Mouse (Mus musculus) stomach, embryonic 14.5 days (tissue): Measurements from ENCODE around the gene Haghl. TPM values are rescaled to one million over a fixed set of nuclear protein-coding genes. Genes with fewer than 3 reads are reported as not detected.

Experiments used
- ATAC-seq: fragments of 200-750 bp; cut with Nextera tagmentation; 2 replicates; pipeline ENCODE4 v1.8.0; 2017; ENCODE audit warnings: low read depth, moderate TSS enrichment; ENCODE audit not compliant: insufficient number of reproducible peaks, insufficient read depth, low FRiP score
- H3K27ac ChIP-seq: fragments of 300-500 bp; sonication (generic); 2 replicates; pipeline ENCODE4 v1.5.1; 2014; ENCODE audit warnings: mild to moderate bottlenecking, low read length, moderate library complexity, mixed read lengths
- H3K27me3 ChIP-seq: fragments of 300-500 bp; sonication (generic); 2 replicates; pipeline ENCODE4 v1.6.1; 2014; ENCODE audit warnings: low read length, control low read depth, mixed read lengths; ENCODE audit not compliant: control insufficient read depth, insufficient read depth
- H3K36me3 ChIP-seq: fragments of 300-500 bp; sonication (generic); 2 replicates; pipeline ENCODE4 v1.6.1; 2014; ENCODE audit warnings: mild to moderate bottlenecking, control low read depth, low read length, moderate library complexity, mixed read lengths; ENCODE audit not compliant: control insufficient read depth, insufficient read depth
- H3K4me1 ChIP-seq: fragments of 300-500 bp; sonication (generic); 2 replicates; pipeline ENCODE4 v1.6.1; 2014; ENCODE audit warnings: low read length, control low read depth, mixed read lengths; ENCODE audit not compliant: control insufficient read depth, insufficient read depth
- H3K4me2 ChIP-seq: fragments of 300-500 bp; sonication (generic); replicated peaks from 2 replicates; pipeline ENCODE4 v1.6.1; 2014; ENCODE audit warnings: low read depth, low read length, control low read depth
- H3K4me3 ChIP-seq: fragments of 300-500 bp; sonication (generic); 2 replicates; pipeline ENCODE4 v1.5.1; 2014; ENCODE audit warnings: low read depth, low read length, control low read depth
- H3K9ac ChIP-seq: fragments of 300-500 bp; sonication (generic); replicated peaks from 2 replicates; pipeline ENCODE4 v1.6.1; 2014; ENCODE audit warnings: low read depth, mild to moderate bottlenecking, control low read depth, low read length, moderate library complexity, mixed read lengths
- H3K9me3 ChIP-seq: fragments of 300-500 bp; sonication (generic); 2 replicates; pipeline ENCODE4 v1.6.1; 2016; ENCODE audit warnings: low read depth, low read length, control low read depth; ENCODE audit not compliant: control insufficient read depth
- WGBS: fragments of 180-500 bp; shearing (Covaris S2); extraction: QIAGEN DNeasy Blood & Tissue Kit; methylation state at CpG from one replicate; pipeline ENCODE4 v1.1.7; 2014; 5-methylcytosine and 5-hydroxymethylcytosine counted together
- polyA plus RNA-seq: library from polyadenylated mRNA; unstranded; fragments of >200 nt; fragmentation: Nextera tagmentation; extraction: Ambion mirVana; gene quantifications from 2 replicates; pipeline ENCODE4 v1.2.1, GENCODE M21; 2014

Gene Haghl
- polyA plus RNA-seq, 1 experiment from 2014 or later = 76.9 TPM

DNA sequence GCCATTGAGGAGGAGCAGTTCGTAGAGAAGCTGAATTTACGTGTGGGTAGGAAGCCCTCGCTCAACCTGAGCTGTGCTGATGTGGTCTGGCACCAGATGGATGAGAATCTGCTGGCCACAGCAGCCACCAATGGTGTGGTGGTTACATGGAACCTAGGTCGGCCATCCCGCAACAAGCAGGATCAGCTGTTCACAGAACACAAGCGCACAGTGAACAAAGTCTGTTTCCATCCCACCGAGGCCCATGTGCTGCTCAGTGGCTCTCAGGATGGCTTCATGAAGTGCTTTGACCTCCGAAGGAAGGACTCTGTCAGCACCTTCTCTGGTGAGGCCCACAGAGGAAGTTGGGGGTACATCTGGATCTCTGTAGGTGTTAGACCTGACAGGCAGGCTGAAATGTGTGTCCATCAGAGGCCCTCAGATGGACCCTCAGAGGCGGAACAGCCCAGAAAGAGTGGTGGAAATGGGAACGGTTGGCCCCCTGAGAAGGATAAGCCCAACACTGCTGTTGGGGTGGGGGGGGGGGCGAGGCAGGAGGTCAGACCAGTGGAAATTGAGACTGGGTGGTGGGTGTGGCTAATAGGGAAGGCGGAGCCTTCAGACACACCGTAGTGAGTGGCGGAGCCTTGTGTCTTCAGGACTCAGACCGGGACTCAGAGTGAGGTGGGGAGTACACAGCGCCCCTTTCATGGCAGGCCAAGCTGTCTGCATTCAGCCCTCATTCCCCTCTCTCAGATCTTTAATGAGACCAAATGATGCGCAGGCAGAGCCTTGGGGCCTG, 39.1 kb upstream of the Haghl start:
- peaks cover 16% of the 10 kb centered on the region for H3K36me3 ChIP-seq
- H3K27ac ChIP-seq = no peak overlapping the region
- WGBS = 69% methylated on average over 17 of the region's 17 CpGs
- peak overlapping the region; percentile 61 for H3K4me3 ChIP-seq
- H3K4me1 ChIP-seq = peaks cover 19% of the 10 kb centered on the region
- H3K9ac ChIP-seq = peak overlapping the region; percentile 63; the same call in 1 of the 2 replicates
- ATAC-seq = no peak
- peak overlapping the region; percentile 87 for H3K4me2 ChIP-seq
- no peaks in the 10 kb centered on the region for H3K9me3 ChIP-seq
- H3K27me3 ChIP-seq = peaks cover 9% of the 10 kb centered on the region

DNA sequence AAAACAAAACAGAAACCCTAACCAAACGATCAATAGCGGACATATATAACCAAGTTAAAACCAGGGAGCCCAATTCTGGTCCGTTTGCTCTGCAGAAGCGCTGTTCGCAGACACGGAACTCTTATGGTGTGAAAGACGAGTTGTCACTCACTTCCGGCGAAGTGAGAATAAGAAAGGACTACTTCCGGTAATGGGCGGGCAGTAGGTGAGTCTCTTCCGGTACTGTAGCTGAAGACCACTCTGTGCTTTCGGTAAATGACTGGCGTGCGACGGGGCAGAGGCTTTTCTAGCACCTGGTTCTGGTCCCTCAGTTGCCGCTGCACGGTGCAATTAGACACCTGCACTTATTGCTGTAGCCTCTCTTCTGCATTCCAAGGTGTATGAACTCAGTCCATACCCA, 38.0 kb upstream of the Haghl start, which contains the start of gene Wdr24:
Gene Wdr24 (plus strand): TSS at position 176 of the 400 bp plus-strand sequence.
- Histone ChIP-seq H3K36me3 (peaks cover 16% of the 10 kb centered on the region; the same call in 1 of the 2 replicates), H3K9ac (peak within 1 kb of the TSS; percentile 63), H3K9me3 (no peaks in the 10 kb centered on the region), H3K4me2 (peak within 1 kb of the TSS; percentile 87), H3K4me1 (peaks cover 16% of the 10 kb centered on the region), H3K4me3 (peak within 1 kb of the TSS; percentile 61), H3K27me3 (peaks cover 20% of the 10 kb centered on the region), H3K27ac (no peak within 1 kb of the TSS)
- WGBS = under 1% methylated on average over 18 of the region's 18 CpGs
- peak; percentile 77; the same call in 1 of the 2 replicates for ATAC-seq

DNA sequence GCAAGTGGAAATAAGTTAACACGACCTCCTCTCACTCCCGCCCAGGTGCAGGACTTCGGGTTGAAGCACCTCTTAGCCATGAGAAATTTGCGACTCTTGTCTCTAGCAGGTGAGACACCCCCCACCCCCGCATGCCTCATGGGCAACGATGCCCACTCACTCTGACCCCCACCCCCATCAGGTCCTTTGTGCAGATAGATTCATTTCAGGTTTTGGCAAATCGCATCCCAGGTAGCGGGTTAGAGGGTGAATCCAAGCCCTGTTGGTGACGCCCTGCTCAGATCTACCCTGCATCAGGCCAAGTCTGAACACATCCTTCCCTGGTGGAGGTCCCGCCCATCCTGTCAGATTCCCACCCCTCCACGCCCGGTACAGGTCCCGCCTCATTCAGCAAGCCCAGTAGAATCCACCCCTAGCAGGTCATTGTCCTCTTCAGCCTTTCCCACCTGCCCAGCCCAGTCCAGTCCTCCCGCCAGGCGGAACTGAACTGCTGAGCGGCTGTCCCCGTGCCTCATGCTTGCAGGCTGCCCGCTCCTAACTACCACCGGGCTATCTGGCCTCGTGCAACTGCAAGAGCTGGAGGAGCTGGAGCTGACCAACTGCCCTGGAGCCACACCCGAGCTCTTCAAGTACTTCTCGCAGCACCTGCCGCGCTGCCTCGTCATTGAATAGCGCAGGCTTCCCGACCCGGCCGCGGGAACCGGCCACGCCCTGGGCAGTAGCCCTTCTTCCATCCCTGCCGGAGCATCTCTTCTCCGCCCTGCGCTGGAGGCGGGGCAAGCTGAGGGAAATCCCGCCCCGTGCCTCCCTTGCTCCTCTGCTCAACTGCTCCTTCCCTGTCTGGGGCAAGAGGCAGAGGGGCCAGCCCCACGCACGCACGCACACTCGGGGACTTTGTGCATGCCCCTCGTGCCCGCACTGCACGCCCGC, 33.6 kb upstream of the Haghl start:
- Histone ChIP-seq H3K4me1 (peaks cover 5% of the 10 kb centered on the region), H3K9ac (no peak overlapping the region), H3K27ac (no peak overlapping the region), H3K36me3 (no peaks in the 10 kb centered on the region), H3K9me3 (no peaks in the 10 kb centered on the region), H3K4me3 (no peak overlapping the region; the same call in 1 of the 2 replicates), H3K27me3 (peaks cover 24% of the 10 kb centered on the region), H3K4me2 (peak overlapping the region; percentile 20; the same call in 1 of the 2 replicates)
- 6% methylated on average over 46 of the region's 46 CpGs for WGBS
- ATAC-seq = peak; percentile 20; the same call in 1 of the 2 replicates

DNA sequence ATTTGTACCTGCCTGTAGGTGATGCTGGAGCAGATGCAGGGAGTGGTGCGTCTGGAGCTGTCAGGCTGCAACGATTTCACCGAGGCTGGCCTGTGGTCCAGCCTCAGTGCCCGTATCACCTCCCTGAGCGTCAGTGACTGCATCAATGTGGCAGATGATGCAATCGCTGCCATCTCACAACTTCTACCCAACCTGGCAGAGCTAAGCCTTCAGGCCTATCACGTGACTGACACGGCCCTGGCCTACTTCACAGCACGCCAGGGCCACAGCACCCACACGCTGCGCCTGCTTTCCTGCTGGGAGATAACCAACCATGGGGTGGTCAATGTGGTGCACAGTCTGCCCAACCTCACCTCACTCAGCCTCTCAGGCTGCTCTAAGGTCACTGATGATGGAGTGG, 32.2 kb upstream of the Haghl start:
- Histone ChIP-seq H3K4me1 (no peaks in the 10 kb centered on the region), H3K27ac (no peak overlapping the region), H3K4me2 (no peak overlapping the region), H3K4me3 (no peak overlapping the region), H3K9ac (no peak overlapping the region), H3K9me3 (no peaks in the 10 kb centered on the region), H3K27me3 (peaks cover 24% of the 10 kb centered on the region), H3K36me3 (no peaks in the 10 kb centered on the region)
- WGBS = 84% methylated on average over 11 of the region's 11 CpGs
- ATAC-seq = no peak

DNA sequence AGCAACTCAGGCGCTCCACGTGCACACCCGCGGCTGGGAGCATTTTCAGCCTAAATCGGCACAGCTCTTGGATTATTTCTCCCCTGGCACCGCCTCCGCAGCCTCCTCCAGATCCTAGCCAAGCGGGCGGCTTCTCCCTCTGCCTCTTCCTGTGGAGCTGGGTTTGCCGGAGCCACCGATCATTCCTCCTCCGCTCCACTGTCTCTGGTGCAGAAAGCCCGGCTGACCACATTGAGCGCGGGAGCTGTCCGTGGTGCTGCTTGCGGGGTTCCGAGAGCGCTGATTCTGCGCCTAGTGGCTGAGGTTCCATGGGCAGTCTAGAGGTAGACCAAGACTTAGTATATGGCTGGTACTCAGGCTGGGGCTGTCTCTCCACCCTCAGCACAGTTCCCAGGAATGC, 28.0 kb upstream of the Haghl start:
- H3K27ac ChIP-seq = no peak overlapping the region
- no peaks in the 10 kb centered on the region for H3K9me3 ChIP-seq
- no peaks in the 10 kb centered on the region for H3K4me1 ChIP-seq
- peaks cover 9% of the 10 kb centered on the region; the same call in 1 of the 2 replicates for H3K27me3 ChIP-seq
- ATAC-seq = no peak
- no peak overlapping the region for H3K4me3 ChIP-seq
- H3K36me3 ChIP-seq = no peaks in the 10 kb centered on the region
- 3% methylated on average over 20 of the region's 20 CpGs for WGBS
- no peak overlapping the region for H3K4me2 ChIP-seq
- H3K9ac ChIP-seq = no peak overlapping the region

DNA sequence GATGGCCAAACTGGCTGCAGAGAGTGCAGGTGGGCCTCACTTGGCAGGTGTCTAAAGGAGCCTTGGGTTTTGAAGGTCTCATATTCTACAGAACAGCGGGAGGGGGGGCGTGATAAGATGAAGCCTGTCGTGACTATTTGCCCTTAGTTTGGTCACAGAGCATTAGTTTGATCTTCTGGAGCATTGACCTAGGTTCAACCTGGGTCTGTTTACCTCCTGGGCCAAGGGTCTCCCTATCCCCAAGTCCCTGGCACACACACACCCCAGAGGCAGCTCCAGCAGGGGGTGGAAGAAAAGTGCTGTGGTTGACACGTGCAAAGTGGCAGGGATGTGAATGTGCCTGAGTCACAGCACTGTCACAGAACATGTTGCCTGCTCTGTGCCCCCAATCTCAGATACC, 25.4 kb upstream of the Haghl start:
- H3K9ac ChIP-seq = no peak overlapping the region
- no peak for ATAC-seq
- peaks cover 6% of the 10 kb centered on the region; the same call in 1 of the 2 replicates for H3K27me3 ChIP-seq

DNA sequence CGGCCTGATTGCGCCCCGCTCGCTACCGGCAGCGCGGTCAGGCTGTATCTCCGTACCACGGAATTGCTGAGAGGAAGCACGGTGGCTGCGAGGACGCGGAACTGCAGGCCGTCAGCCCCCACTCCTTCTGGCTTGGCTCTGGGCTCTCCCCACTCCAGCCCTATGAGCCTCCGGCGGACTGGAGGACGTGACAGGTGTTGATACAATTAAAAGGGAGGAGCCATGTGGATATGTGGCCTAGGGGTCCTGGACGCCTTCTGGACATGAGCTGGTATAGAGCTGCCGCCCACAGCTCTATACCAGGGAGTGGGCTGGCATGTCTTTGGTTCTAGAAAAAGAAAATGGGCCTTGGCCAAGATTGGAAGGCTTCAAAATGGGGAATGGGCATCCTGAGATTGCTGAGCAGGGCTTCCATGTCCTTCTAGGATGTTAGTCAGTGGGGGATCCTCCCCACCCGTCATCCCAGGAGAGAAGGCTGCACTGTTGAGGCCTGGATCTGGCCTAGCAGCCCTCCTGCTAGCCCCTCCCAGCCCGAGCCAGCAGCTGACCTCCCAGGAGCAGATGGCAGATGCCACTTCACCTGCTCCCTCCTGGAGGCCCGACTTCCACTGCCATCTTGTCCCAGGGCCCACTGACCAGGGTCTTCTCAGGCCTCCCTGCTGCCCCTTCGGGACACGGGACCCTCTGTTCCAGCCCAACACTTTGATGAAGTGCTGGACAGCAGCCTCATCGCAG, 24.3 kb upstream of the Haghl start:
- Histone ChIP-seq H3K9me3 (no peaks in the 10 kb centered on the region), H3K27ac (no peak overlapping the region; the same call in 1 of the 2 replicates), H3K9ac (peak overlapping the region; percentile 23), H3K4me3 (peak overlapping the region; percentile 70), H3K4me2 (peak overlapping the region; percentile 98), H3K4me1 (no peaks in the 10 kb centered on the region), H3K36me3 (no peaks in the 10 kb centered on the region), H3K27me3 (peaks cover 6% of the 10 kb centered on the region; the same call in 1 of the 2 replicates)
- no peak for ATAC-seq
- 8% methylated on average over 25 of the region's 25 CpGs for WGBS

More for the DNA sequence above, 25.4 kb upstream of the Haghl start:
- Histone ChIP-seq H3K4me3 (no peak overlapping the region), H3K36me3 (no peaks in the 10 kb centered on the region), H3K9me3 (no peaks in the 10 kb centered on the region), H3K4me1 (no peaks in the 10 kb centered on the region), H3K27ac (no peak overlapping the region), H3K4me2 (no peak overlapping the region)
- WGBS = 62% methylated on average over 4 of the region's 4 CpGs
